Mouse (Mus musculus): ENCODE data around the gene Nckap1l.

DNA sequence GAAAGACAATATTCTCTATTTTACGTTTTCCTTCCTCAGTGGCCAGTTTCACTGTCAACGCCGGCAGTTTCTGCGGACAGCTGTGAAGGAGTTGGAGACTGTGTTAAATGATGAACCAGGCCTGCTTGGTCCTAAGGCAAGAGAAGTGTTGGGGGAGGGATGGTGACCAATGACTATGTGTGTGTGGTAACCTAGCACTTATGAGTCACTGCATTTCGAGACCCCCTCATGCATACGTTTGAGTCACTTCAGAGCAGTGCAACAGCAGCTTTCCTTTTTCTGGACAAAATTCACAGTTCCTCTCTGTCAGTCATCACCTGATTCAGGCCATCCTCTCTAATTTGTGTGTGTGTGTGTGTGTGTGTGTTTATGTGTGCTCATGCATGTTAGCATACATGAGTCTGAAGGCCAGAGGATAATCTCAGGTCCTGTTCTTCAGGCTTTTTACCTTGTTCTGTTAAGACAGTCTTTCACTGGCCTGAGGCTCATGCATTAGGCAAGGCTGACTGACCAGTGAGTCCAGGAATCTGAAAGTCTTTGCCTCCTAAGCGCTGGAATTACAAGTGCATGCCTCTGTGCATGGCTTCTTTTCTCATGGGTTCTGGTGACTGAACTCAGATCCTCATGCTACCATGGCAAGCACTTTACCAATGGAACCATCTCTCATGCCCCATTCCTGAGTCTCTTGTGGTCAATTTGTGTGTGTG is 18.0 kb downstream of the Nckap1l start:
- TF ChIP-seq POLR2A (IDR thresholded peaks at IDR 0.05; ENCODE audit: low read depth, low read length) (no peak), CTCF (IDR thresholded peaks at IDR 0.05; ENCODE audit: extremely low read depth, insufficient read depth, insufficient read length, insufficient replicate concordance) (no peak)
